Comparison of ENCODE assay signal across 9 mouse cellular contexts in genomic region chr12:104415625-104416315, GRCm38 (mm10). TPM values are rescaled to one million over a fixed set of nuclear protein-coding genes. Genes with fewer than 3 reads are reported as not detected.
A peak's percentile ranks its signal among the peaks of the same experiment; 100 is the strongest.
DNase-seq lines count a peak whose midpoint lies in the region; ATAC-seq and TF ChIP-seq lines count a peak whose summit lies in the region.
"Had no signal": no experiment of that assay in that cellular context is flagged by ENCODE, and none has a peak within 500 bp of the region (broad histone marks: within the 10 kb centered on the region; RNA-seq: fewer than 3 reads in every experiment).

No protein-coding gene starts in this region.

- WGBS in kidney, embryonic 16.5 days, result 26% methylated on average over 6 of the region's 6 CpGs
- WGBS in macrophage (ENCODE audit: missing documents), result 63% methylated on average over 6 of the region's 6 CpGs
- 70% methylated on average over 6 of the region's 6 CpGs for WGBS in thymus, adult 2 months
- WGBS in hindbrain, embryonic 11.5 days, result 68% methylated on average over 6 of the region's 6 CpGs

- TF ChIP-seq POLR2A in thymus, adult 2 months (IDR thresholded peaks at IDR 0.05; ENCODE audit: control insufficient read depth, extremely low read depth, insufficient read depth, low read length, poor library complexity), result no peak

- no peaks in the 10 kb centered on the region for H3K9me3 ChIP-seq in kidney, embryonic 16.5 days (ENCODE audit: low read length)
- no peaks in the 10 kb centered on the region for H3K9me3 ChIP-seq in hindbrain, embryonic 11.5 days (ENCODE audit: control insufficient read depth, low read length)
- H3K9me3 ChIP-seq: liver, embryonic 15.5 days had no signal

- H3K4me3 ChIP-seq in kidney, embryonic 16.5 days (ENCODE audit: low read length), result no peak overlapping the region
- H3K4me3 ChIP-seq in layer of hippocampus, adult 2 months, result no peak overlapping the region
- H3K4me3 ChIP-seq in macrophage (ENCODE audit: inconsistent target), result no peak overlapping the region
- no peak overlapping the region for H3K4me3 ChIP-seq in thymus, adult 2 months (ENCODE audit: control insufficient read depth, insufficient read depth, low read length)
- H3K4me3 ChIP-seq in hindbrain, embryonic 11.5 days (ENCODE audit: low read depth, low read length), result no peak overlapping the region
- H3K4me3 ChIP-seq: liver, embryonic 15.5 days had no signal

- no peak overlapping the region; the same call in 1 of the 2 replicates for H3K27ac ChIP-seq in kidney, embryonic 16.5 days (ENCODE audit: low read length)
- H3K27ac ChIP-seq in layer of hippocampus, adult 2 months, result peak overlapping the region; percentile 61; the same call in 1 of the 2 replicates
- H3K27ac ChIP-seq in macrophage, result peak overlapping the region; percentile 63
- H3K27ac ChIP-seq in thymus, adult 2 months (ENCODE audit: control insufficient read depth, insufficient read depth, low read length), result no peak overlapping the region
- H3K27ac ChIP-seq in hindbrain, embryonic 11.5 days (ENCODE audit: low read depth, low read length), result no peak overlapping the region
- H3K27ac ChIP-seq: liver, embryonic 15.5 days had no signal

- H3K4me2 ChIP-seq in kidney, embryonic 16.5 days (replicated peaks; ENCODE audit: low read depth, low read length), result no peak overlapping the region
- no peak overlapping the region for H3K4me2 ChIP-seq in hindbrain, embryonic 11.5 days (replicated peaks; ENCODE audit: low read depth, low read length)
- H3K4me2 ChIP-seq: liver, embryonic 15.5 days had no signal

- no peak overlapping the region for H3K9ac ChIP-seq in kidney, embryonic 16.5 days (replicated peaks; ENCODE audit: low read length)
- no peak overlapping the region for H3K9ac ChIP-seq in hindbrain, embryonic 11.5 days (ENCODE audit: low read depth, low read length)
- H3K9ac ChIP-seq: liver, embryonic 15.5 days had no signal

- no peaks in the 10 kb centered on the region for H3K36me3 ChIP-seq in kidney, embryonic 16.5 days (ENCODE audit: insufficient read depth, low read length)
- no peaks in the 10 kb centered on the region for H3K36me3 ChIP-seq in macrophage (ENCODE audit: inconsistent target)
- H3K36me3 ChIP-seq in thymus, adult 2 months (ENCODE audit: control insufficient read depth, insufficient read depth, low read length), result no peaks in the 10 kb centered on the region
- no peaks in the 10 kb centered on the region for H3K36me3 ChIP-seq in hindbrain, embryonic 11.5 days (ENCODE audit: control insufficient read depth, insufficient read depth, low read length)
- H3K36me3 ChIP-seq: liver, embryonic 15.5 days had no signal

- H3K27me3 ChIP-seq in kidney, embryonic 16.5 days (ENCODE audit: insufficient read depth, low read length), result no peaks in the 10 kb centered on the region
- no peaks in the 10 kb centered on the region for H3K27me3 ChIP-seq in thymus, adult 2 months (ENCODE audit: control insufficient read depth, insufficient read depth, low read length)
- no peaks in the 10 kb centered on the region for H3K27me3 ChIP-seq in hindbrain, embryonic 11.5 days (ENCODE audit: control insufficient read depth, insufficient read depth, low read length)
- H3K27me3 ChIP-seq: liver, embryonic 15.5 days had no signal

- no peaks in the 10 kb centered on the region for H3K79me2 ChIP-seq in macrophage (ENCODE audit: inconsistent target)

- H3K4me1 ChIP-seq in kidney, embryonic 16.5 days (ENCODE audit: insufficient read depth, low read length), result peaks cover 4% of the 10 kb centered on the region
- H3K4me1 ChIP-seq in thymus, adult 2 months (replicated peaks; ENCODE audit: control insufficient read depth, insufficient read depth, low read length), result no peaks in the 10 kb centered on the region
- no peaks in the 10 kb centered on the region for H3K4me1 ChIP-seq in hindbrain, embryonic 11.5 days (replicated peaks; ENCODE audit: control insufficient read depth, insufficient read depth, low read length)
- H3K4me1 ChIP-seq: liver, embryonic 15.5 days had no signal

- DNase-seq in kidney, adult 18-20 months, result no peak
- DNase-seq in adrenal gland, adult 8-10 months, result peak; percentile 46
- DNase-seq in frontal cortex, adult 2 months (ENCODE audit: extremely low spot score in 1 of 2, low spot score in 1 of 2), result peak; percentile 80 to 87
- peak; percentile 77 to 87 for DNase-seq in layer of hippocampus, adult 2 months (ENCODE audit: low spot score in 2 of 2)
- no peak for DNase-seq in thymus, adult 2 months
- DNase-seq in hindbrain, embryonic 11.5 days (ENCODE audit: low spot score), result no peak

- ATAC-seq in kidney, embryonic 16.5 days (ENCODE audit: low FRiP score, low TSS enrichment), result peak; percentile 53
- ATAC-seq in hindbrain, embryonic 11.5 days (ENCODE audit: low FRiP score), result no peak

- TF ChIP-seq CTCF in layer of hippocampus, adult 2 months (conservative IDR thresholded peaks at IDR 0.05), result no peak
- TF ChIP-seq CTCF in thymus, adult 2 months (IDR thresholded peaks at IDR 0.05; ENCODE audit: borderline replicate concordance, control insufficient read depth, extremely low read depth, insufficient read depth, low read length, poor library complexity), result no peak

RNA-seq across cellular contexts. Expression of gene Serpina3n, which starts 9.2 kb away (rescaled TPM):
- not detected in 2 replicates for polyA plus RNA-seq in kidney, embryonic 16.5 days (2015; fragmentation: Nextera tagmentation; extraction: Ambion mirVana)
- 10 to 100 TPM in 2 of 4 experiments, 1 to 10 TPM in 2; 6.0 to 42.3 (median 14.6) TPM for total RNA-seq in adrenal gland, adult 8-10 months (2022)
- 16.9 and 20.1 TPM in 2 replicates for polyA plus RNA-seq in frontal cortex, adult 2 months (2012; rRNA removed)
- 10 to 100 TPM; 79.6 to 81.5 TPM for total RNA-seq in layer of hippocampus, adult 2 months (2021)
- total RNA-seq in macrophage (2018; cell fraction: chromatin; rRNA removed), result under 1 TPM in 1 of 26 experiments, not detected in 25; 0.51 TPM
- total RNA-seq in macrophage (2018; cell fraction: cytosol; rRNA removed), result under 1 TPM in 1 of 26 experiments, not detected in 25; 0.08 TPM
- not detected for total RNA-seq in macrophage (2018; cell fraction: nucleus; rRNA removed)
- polyA plus RNA-seq in macrophage (2018), result not detected in 3 replicates
- 10.2 and 32.2 TPM in 2 replicates for polyA plus RNA-seq in thymus, adult 2 months (2012; rRNA removed)
- 0.08 TPM in 1 of 2 replicates, not detected in the other for polyA plus RNA-seq in hindbrain, embryonic 11.5 days (2014; fragmentation: Nextera tagmentation; extraction: Ambion mirVana)

RNA-seq across cellular contexts. Expression of gene Gsc, which starts 57.4 kb away (rescaled TPM):
- not detected in 2 replicates for polyA plus RNA-seq in kidney, embryonic 16.5 days (2015; fragmentation: Nextera tagmentation; extraction: Ambion mirVana)
- under 1 TPM in 1 of 4 experiments, not detected in 3; 0.21 TPM for total RNA-seq in adrenal gland, adult 8-10 months (2022)
- 0.13 TPM in 1 of 2 replicates, not detected in the other for polyA plus RNA-seq in frontal cortex, adult 2 months (2012; rRNA removed)
- not detected for total RNA-seq in layer of hippocampus, adult 2 months (2021)
- not detected for total RNA-seq in macrophage (2018; cell fraction: chromatin; rRNA removed)
- total RNA-seq in macrophage (2018; cell fraction: cytosol; rRNA removed), result not detected
- total RNA-seq in macrophage (2018; cell fraction: nucleus; rRNA removed), result not detected
- not detected in 3 replicates for polyA plus RNA-seq in macrophage (2018)
- polyA plus RNA-seq in thymus, adult 2 months (2012; rRNA removed), result 0.77 and 1.5 TPM in 2 replicates
- polyA plus RNA-seq in hindbrain, embryonic 11.5 days (2014; fragmentation: Nextera tagmentation; extraction: Ambion mirVana), result 0.48 and 0.85 TPM in 2 replicates
- polyA plus RNA-seq: liver, embryonic 15.5 days had no signal

Comparison
In these comparisons a context has a peak if more than half of its experiments do, and no peak if none do; other contexts are left out.
1. H3K27ac ChIP-seq: peak in layer of hippocampus, adult 2 months (single experiment) and macrophage (single experiment); none in kidney, embryonic 16.5 days (single experiment), thymus, adult 2 months (single experiment) and hindbrain, embryonic 11.5 days (single experiment).
2. DNase-seq: peak in adrenal gland, adult 8-10 months (single experiment), frontal cortex, adult 2 months (2 of 2) and layer of hippocampus, adult 2 months (2 of 2); none in kidney, adult 18-20 months (single experiment), thymus, adult 2 months (single experiment) and hindbrain, embryonic 11.5 days (single experiment).
3. RNA of gene Serpina3n, which starts 9.2 kb away (polyA plus RNA-seq): 10.2 to 32.2 TPM in thymus, adult 2 months and 16.9 to 20.1 TPM in frontal cortex, adult 2 months; 0.08 TPM in hindbrain, embryonic 11.5 days, not detected in kidney, embryonic 16.5 days and not detected in macrophage; every median in the first group is over 10 times any median in the second.